Mouse (Mus musculus) cortical plate, adult 2 months (tissue): Measurements from ENCODE around the gene Kif1c.

Experiments
- CTCF ChIP-seq: fragments of 200-500 bp; IDR thresholded peaks from 2 replicates; pipeline ENCODE4 v1.5.1; 2011; ENCODE audit warnings: mild to moderate bottlenecking, control low read depth, low read length; ENCODE audit not compliant: insufficient read depth; ENCODE audit errors: extremely low read depth
- POLR2A ChIP-seq: fragments of 200-500 bp; IDR thresholded peaks from 2 replicates; pipeline ENCODE4 v1.6.1; 2011; ENCODE audit warnings: mild to moderate bottlenecking, low read length, control low read depth; ENCODE audit not compliant: insufficient read depth; ENCODE audit errors: extremely low read depth

DNA sequence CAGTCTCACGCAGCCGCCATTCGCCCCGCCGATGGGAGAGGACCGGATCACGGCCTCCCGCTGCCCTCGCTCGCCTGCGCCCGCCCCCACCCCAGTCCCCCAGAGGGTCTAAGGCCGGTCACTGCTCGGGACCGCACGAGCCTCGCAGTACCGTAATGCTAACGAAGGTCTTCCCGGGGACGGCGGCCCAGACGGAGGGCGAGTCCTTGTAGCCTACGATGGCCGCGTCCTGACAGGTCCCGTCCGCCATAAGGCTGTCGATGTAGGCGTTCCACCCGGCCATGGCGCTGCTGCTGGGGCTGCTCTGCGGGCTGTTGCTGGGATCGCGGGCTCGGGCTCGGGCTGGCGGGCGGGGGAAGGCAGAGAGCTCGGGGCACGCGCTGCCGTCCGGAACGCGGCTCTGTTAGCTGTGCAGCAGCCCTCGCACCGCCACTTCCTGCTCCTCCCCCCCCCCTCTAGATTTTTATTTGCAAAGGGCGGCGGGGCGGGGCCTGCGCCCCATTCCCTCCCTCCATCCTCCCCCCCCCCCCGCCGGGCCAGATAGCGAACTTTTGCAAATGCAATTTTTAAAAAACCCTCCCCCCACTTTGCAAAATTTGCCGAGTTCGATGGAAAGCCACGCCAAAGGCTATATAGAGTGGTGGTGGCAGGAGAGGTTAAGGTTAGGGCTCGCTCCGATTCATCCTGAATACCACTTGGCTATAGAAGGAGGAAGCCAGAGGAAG lies 46.0 kb upstream of the Kif1c start, which contains the start of gene Pfn1:
- no peak for TF ChIP-seq CTCF
- peak; percentile 69 for TF ChIP-seq POLR2A
